Mouse (Mus musculus) intestine, embryonic 16.5 days (tissue): ENCODE measurements at regions not wholly inside any gene's neighbourhood (a gene's known extent, or its start where the extent isn't known, plus 50 kb on each side); places are given as distances from the start of the nearest gene placed in this dataset.

ENCODE experiments used
- ATAC-seq: fragments of 200-750 bp; cut with Nextera tagmentation; 2 replicates; pipeline ENCODE4 v1.8.0; 2017; ENCODE audit warnings: moderate TSS enrichment, moderate library complexity
- H3K27ac ChIP-seq: fragments of 300-500 bp; sonication (generic); 2 replicates; pipeline ENCODE4 v1.5.1; 2014; ENCODE audit warnings: mild to moderate bottlenecking, low read length
- H3K27me3 ChIP-seq: fragments of 300-500 bp; sonication (generic); replicated peaks from 2 replicates; pipeline ENCODE4 v1.6.1; 2014; ENCODE audit warnings: low read length, control low read depth, mixed read lengths; ENCODE audit not compliant: control insufficient read depth, insufficient read depth
- H3K36me3 ChIP-seq: fragments of 300-500 bp; sonication (generic); 2 replicates; pipeline ENCODE4 v1.6.1; 2014; ENCODE audit warnings: low read length, control low read depth; ENCODE audit not compliant: control insufficient read depth, insufficient read depth
- H3K4me1 ChIP-seq: fragments of 300-500 bp; sonication (generic); 2 replicates; pipeline ENCODE4 v1.6.1; 2014; ENCODE audit warnings: low read length, control low read depth, mixed read lengths; ENCODE audit not compliant: control insufficient read depth, insufficient read depth
- H3K4me2 ChIP-seq: fragments of 300-500 bp; sonication (generic); 2 replicates; pipeline ENCODE4 v1.6.1; 2014; ENCODE audit warnings: low read depth, low read length, control low read depth
- H3K4me3 ChIP-seq: fragments of 300-500 bp; sonication (generic); 2 replicates; pipeline ENCODE4 v1.5.1; 2014; ENCODE audit warnings: mild to moderate bottlenecking, low read length
- H3K9ac ChIP-seq: fragments of 300-500 bp; sonication (generic); 2 replicates; pipeline ENCODE4 v1.6.1; 2014; ENCODE audit warnings: low read depth, low read length
- H3K9me3 ChIP-seq: fragments of 300-500 bp; sonication (generic); 2 replicates; pipeline ENCODE4 v1.6.1; 2016; ENCODE audit warnings: low read length, control low read depth; ENCODE audit not compliant: control insufficient read depth
- WGBS: fragments of 180-500 bp; shearing (Covaris S2); extraction: QIAGEN DNeasy Blood & Tissue Kit; methylation state at CpG from one replicate; pipeline ENCODE4 v1.1.7; 2014; 5-methylcytosine and 5-hydroxymethylcytosine counted together

- WGBS, result 55% methylated on average over 3 of the region's 3 CpGs
- Histone ChIP-seq H3K4me2 (no peak overlapping the region), H3K27me3 (no peaks in the 10 kb centered on the region), H3K4me3 (no peak overlapping the region), H3K4me1 (no peaks in the 10 kb centered on the region), H3K9ac (no peak overlapping the region), H3K9me3 (no peaks in the 10 kb centered on the region), H3K27ac (no peak overlapping the region), H3K36me3 (no peaks in the 10 kb centered on the region)
- ATAC-seq, result no peak
Observed at GRCm38 (mm10) chr1:184530606-184531320, 201.7 kb downstream of the Hlx start.

DNA sequence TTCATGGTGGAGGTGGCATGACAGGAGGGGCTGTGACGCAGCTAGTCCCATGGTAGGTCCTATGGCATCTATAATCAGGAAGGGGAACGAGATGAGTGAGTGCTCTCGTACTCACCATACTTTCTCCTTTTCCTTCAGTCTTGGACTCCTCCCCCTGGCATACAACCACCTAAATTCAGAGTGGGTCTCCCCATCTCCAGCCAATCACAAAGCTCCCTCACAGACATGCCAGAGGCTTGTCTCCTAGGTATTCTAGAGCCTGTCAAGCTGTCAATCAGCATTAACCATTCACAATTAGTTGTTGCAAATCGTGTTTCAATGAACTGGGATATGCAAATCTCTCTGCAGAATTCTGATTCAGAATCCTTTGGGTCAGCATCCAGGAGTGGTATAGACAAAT, 206.7 kb downstream of the Hlx start:
- Histone ChIP-seq H3K9me3 (no peaks in the 10 kb centered on the region), H3K36me3 (no peaks in the 10 kb centered on the region), H3K4me1 (no peaks in the 10 kb centered on the region), H3K4me3 (no peak overlapping the region), H3K27ac (no peak overlapping the region), H3K9ac (no peak overlapping the region), H3K4me2 (no peak overlapping the region), H3K27me3 (no peaks in the 10 kb centered on the region)
- 83% methylated on average over 4 of the region's 4 CpGs for WGBS
- ATAC-seq, result no peak

DNA sequence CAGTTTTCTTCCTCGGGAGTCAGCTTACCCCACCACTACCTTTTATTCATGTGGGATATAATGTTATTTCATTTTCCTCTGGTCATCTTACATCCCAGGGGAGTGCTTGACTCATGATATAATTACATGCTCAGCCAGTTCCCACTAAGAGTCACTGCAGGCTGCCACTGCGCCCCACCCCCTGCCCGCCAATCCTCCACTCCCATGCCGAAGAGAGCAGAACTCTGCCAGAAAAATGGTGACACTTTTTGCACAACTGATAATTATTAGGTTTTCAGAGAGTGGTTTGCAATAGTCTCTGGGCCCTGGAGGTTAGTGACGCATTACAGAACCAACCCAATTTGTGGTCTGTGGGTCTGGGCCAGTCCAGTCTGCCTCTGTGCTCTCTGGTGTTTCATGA, 212.9 kb downstream of the Hlx start:
- Histone ChIP-seq H3K36me3 (no peaks in the 10 kb centered on the region), H3K9me3 (no peaks in the 10 kb centered on the region), H3K4me1 (no peaks in the 10 kb centered on the region), H3K4me2 (no peak overlapping the region), H3K27ac (no peak overlapping the region), H3K4me3 (no peak overlapping the region), H3K27me3 (no peaks in the 10 kb centered on the region), H3K9ac (no peak overlapping the region)
- 69% methylated on average over 5 of the region's 5 CpGs for WGBS
- no peak for ATAC-seq

DNA sequence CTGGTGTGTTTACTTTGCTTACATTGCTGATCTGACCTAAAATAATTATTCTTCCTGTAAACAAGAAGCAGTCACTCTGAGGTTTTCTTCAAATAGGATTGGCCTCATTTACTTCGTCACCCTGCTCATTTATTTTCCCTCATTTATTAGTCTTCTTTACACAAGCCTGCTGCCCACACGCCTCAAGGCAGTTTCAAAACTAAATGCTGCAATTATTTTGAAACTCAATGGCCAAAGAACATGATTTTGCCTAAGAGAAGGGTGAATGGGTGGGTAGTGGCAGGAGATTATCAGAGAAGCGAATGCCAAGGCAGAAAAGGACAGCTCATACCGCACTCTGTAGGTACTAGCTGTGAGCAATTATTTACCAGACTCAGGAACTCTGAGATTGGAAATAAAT, 227.8 kb downstream of the Hlx start:
- H3K27ac ChIP-seq, result no peak overlapping the region
- no peaks in the 10 kb centered on the region for H3K9me3 ChIP-seq
- H3K36me3 ChIP-seq, result no peaks in the 10 kb centered on the region
- no peak overlapping the region for H3K4me3 ChIP-seq
- ATAC-seq, result no peak
- no peak overlapping the region for H3K4me2 ChIP-seq
- H3K4me1 ChIP-seq, result no peaks in the 10 kb centered on the region
- H3K9ac ChIP-seq, result no peak overlapping the region
- WGBS, result 73% methylated on average over 4 of the region's 4 CpGs
- no peaks in the 10 kb centered on the region for H3K27me3 ChIP-seq

DNA sequence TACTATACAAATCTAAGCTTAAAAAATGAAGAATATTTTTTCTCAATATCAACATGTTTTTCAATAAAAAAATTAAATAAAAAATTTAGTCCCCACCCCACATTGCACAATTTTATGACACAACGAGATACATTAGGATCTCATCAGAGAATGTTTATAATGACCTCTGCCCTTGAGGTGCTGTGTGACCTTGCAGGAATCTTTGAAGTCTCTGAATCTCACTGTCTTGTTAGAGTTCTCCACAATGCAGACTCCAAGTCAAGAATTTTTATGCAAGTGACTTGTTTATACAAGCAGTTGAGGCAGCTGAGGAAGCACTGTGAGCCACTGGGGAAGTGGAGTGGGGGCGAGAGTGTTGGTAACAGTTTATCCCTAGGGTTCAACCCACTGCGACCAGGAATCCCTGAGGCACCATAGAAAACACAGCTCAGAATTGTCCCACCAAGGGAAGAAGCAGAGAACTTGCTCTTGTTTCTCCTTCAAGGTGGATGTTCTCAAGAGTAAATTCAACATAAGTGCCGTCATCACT, 228.5 kb downstream of the Hlx start:
- Histone ChIP-seq H3K4me2 (no peak overlapping the region), H3K36me3 (no peaks in the 10 kb centered on the region), H3K4me1 (no peaks in the 10 kb centered on the region), H3K9ac (no peak overlapping the region), H3K4me3 (no peak overlapping the region), H3K27ac (no peak overlapping the region), H3K9me3 (no peaks in the 10 kb centered on the region), H3K27me3 (no peaks in the 10 kb centered on the region)
- ATAC-seq, result no peak
- 73% methylated on average over 4 of the region's 4 CpGs for WGBS

DNA sequence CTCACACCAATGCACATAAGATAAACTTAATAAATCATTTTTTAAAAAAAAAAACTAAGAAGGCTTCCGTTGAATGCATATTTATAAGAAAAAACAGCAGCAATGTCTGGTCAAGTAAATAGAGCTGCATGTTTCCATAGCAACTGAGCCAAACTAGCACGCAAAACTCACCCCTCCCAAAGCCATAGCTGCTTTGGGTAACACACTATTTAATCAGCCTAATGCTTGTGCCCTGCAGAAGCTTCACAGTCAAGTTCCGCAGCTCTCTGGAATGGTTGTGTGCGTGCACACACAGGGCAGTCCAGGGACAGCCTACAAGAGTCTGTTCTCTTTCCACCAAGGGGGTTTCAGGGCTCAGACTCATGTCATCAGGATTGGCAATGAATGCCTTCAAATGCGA, 231.7 kb downstream of the Hlx start:
- Histone ChIP-seq H3K9ac (no peak overlapping the region), H3K27me3 (no peaks in the 10 kb centered on the region), H3K36me3 (no peaks in the 10 kb centered on the region), H3K4me2 (no peak overlapping the region), H3K9me3 (peaks cover 5% of the 10 kb centered on the region; the same call in 1 of the 2 replicates), H3K27ac (no peak overlapping the region), H3K4me3 (no peak overlapping the region), H3K4me1 (no peaks in the 10 kb centered on the region)
- WGBS, result 57% methylated on average over 5 of the region's 5 CpGs
- ATAC-seq, result no peak

- Histone ChIP-seq H3K9me3 (peaks cover 5% of the 10 kb centered on the region; the same call in 1 of the 2 replicates), H3K4me1 (no peaks in the 10 kb centered on the region), H3K36me3 (no peaks in the 10 kb centered on the region), H3K9ac (no peak overlapping the region), H3K4me2 (no peak overlapping the region), H3K27ac (no peak overlapping the region), H3K27me3 (no peaks in the 10 kb centered on the region), H3K4me3 (no peak overlapping the region)
- 62% methylated on average over 11 of the region's 11 CpGs for WGBS
- no peak for ATAC-seq
Observed at GRCm38 (mm10) chr1:184498909-184499525, 233.4 kb downstream of the Hlx start.

GRCm38 (mm10) chr1:184497007-184497406, 235.4 kb downstream of the Hlx start:
- Histone ChIP-seq H3K9me3 (peaks cover 5% of the 10 kb centered on the region; the same call in 1 of the 2 replicates), H3K4me2 (no peak overlapping the region), H3K27ac (no peak overlapping the region), H3K4me3 (no peak overlapping the region), H3K4me1 (no peaks in the 10 kb centered on the region), H3K9ac (no peak overlapping the region), H3K27me3 (no peaks in the 10 kb centered on the region), H3K36me3 (no peaks in the 10 kb centered on the region)
- 39% methylated on average over 1 of the region's 1 CpGs for WGBS
- ATAC-seq, result no peak

DNA sequence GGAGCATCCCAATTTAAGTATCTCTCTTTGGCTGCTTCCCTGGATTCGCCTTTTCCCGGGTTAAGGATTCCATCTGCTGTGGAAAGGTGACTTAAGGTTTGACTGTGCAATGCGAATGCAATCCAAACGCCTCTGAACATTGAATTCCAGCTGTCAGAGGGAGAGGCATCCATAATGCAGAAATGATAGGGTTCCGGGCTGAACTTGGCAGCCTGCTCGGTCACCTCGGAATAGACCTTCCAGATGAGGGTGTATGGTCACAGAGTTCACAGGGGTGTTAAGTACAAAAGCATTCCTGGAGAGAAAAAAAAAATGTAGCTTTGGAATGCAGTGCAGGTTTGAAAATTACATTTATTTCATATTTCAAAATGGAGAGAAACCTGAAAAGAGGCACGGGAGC, 238.6 kb downstream of the Hlx start:
- no peaks in the 10 kb centered on the region for H3K36me3 ChIP-seq
- no peak overlapping the region for H3K27ac ChIP-seq
- H3K4me3 ChIP-seq, result no peak overlapping the region
- H3K4me1 ChIP-seq, result no peaks in the 10 kb centered on the region
- ATAC-seq, result no peak
- H3K4me2 ChIP-seq, result no peak overlapping the region
- WGBS, result 64% methylated on average over 8 of the region's 8 CpGs
- peaks cover 5% of the 10 kb centered on the region; the same call in 1 of the 2 replicates for H3K9me3 ChIP-seq
- no peaks in the 10 kb centered on the region for H3K27me3 ChIP-seq
- H3K9ac ChIP-seq, result no peak overlapping the region
